Mouse (Mus musculus) lung, embryonic 14.5 days (tissue): ENCODE measurements around the gene Fhdc1. TPM values are rescaled to one million over a fixed set of nuclear protein-coding genes. Genes with fewer than 3 reads are reported as not detected.
A peak's percentile ranks its signal among the peaks of the same experiment; 100 is the strongest.

Experiments
- ATAC-seq: fragments of 200-750 bp; cut with Nextera tagmentation; 2 replicates; pipeline ENCODE4 v1.8.0; 2017; ENCODE audit warnings: mild to moderate bottlenecking, moderate TSS enrichment, moderate library complexity; ENCODE audit not compliant: insufficient read depth
- DNase-seq: peaks from one replicate; pipeline ENCODE4 v3.0.0-alpha.2; 2015
- H3K27ac ChIP-seq: fragments of 300-500 bp; sonication (generic); 2 replicates; pipeline ENCODE4 v1.5.1; 2014; ENCODE audit warnings: low read depth, mild to moderate bottlenecking, moderate library complexity
- H3K27me3 ChIP-seq: fragments of 300-500 bp; sonication (generic); 2 replicates; pipeline ENCODE4 v1.6.1; 2014; ENCODE audit warnings: low read length, control low read depth; ENCODE audit not compliant: insufficient read depth
- H3K36me3 ChIP-seq: fragments of 300-500 bp; sonication (generic); 2 replicates; pipeline ENCODE4 v1.6.1; 2014; ENCODE audit warnings: control low read depth; ENCODE audit not compliant: insufficient read depth
- H3K4me1 ChIP-seq: fragments of 300-500 bp; sonication (generic); 2 replicates; pipeline ENCODE4 v1.6.1; 2014; ENCODE audit warnings: antibody characterized with exemption, control low read depth; ENCODE audit not compliant: insufficient read depth
- H3K4me2 ChIP-seq: fragments of 300-500 bp; sonication (generic); 2 replicates; pipeline ENCODE4 v1.6.1; 2014; ENCODE audit warnings: mild to moderate bottlenecking
- H3K4me3 ChIP-seq: fragments of 300-500 bp; sonication (generic); 2 replicates; pipeline ENCODE4 v1.5.1; 2014; ENCODE audit warnings: low read depth, low read length
- H3K9ac ChIP-seq: fragments of 300-500 bp; sonication (generic); 2 replicates; pipeline ENCODE4 v1.6.1; 2014
- H3K9me3 ChIP-seq: fragments of 300-500 bp; sonication (generic); 2 replicates; pipeline ENCODE4 v1.6.1; 2016; ENCODE audit warnings: low read depth, low read length, control low read depth
- CTCF ChIP-seq: IDR thresholded peaks from 2 replicates; pipeline ENCODE4 v1.5.1; 2016; ENCODE audit warnings: antibody characterized with exemption, low read depth
- WGBS: fragments of 180-500 bp; shearing (Covaris S2); extraction: QIAGEN DNeasy Blood & Tissue Kit; methylation state at CpG from one replicate; pipeline ENCODE4 v1.1.7; 2014; 5-methylcytosine and 5-hydroxymethylcytosine counted together
- polyA plus RNA-seq: library from polyadenylated mRNA; unstranded; fragments of >200 nt; fragmentation: Nextera tagmentation; extraction: Ambion mirVana; gene quantifications from 2 replicates; pipeline ENCODE4 v1.2.1, GENCODE M21; 2014

Gene Fhdc1
- polyA plus RNA-seq, 1 experiment from 2014 or later, result 16.6 TPM

DNA sequence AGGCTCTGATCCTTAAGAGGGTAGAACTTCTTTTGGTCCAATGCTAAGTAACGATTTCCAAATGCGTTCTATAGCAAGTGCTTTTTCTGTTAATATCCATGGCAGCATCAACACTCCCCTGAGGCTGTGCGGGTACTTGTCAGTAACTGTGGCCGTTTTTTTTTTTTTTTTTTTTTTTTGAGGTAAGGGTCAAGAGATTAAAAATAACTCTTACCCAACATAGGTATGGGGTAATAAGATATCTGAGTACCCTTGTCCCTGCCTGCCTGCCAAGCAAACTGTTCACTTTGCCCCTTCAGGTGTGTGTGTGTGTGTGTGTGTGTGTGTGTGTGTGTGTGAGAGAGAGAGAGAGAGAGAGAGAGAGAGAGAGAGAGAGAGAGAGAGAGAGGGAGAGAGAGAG, 4.1 kb upstream of the Fhdc1 start:
- Histone ChIP-seq H3K4me2 (no peak overlapping the region), H3K9me3 (no peaks in the 10 kb centered on the region), H3K36me3 (no peaks in the 10 kb centered on the region), H3K9ac (no peak overlapping the region), H3K4me3 (no peak overlapping the region), H3K4me1 (no peaks in the 10 kb centered on the region; the same call in 1 of the 2 replicates), H3K27me3 (0 out of 2 replicates have a peak, but pooled peaks cover 2% of the 10 kb centered on the region), H3K27ac (no peak overlapping the region)
- DNase-seq (no peak), ATAC-seq (no peak)
- WGBS, result 67% methylated on average over 4 of the region's 4 CpGs
- no peak for TF ChIP-seq CTCF

GRCm38 (mm10) chr3:84482121-84482520, 1.9 kb upstream of the Fhdc1 start:
- H3K4me2 ChIP-seq, result no peak overlapping the region
- H3K9ac ChIP-seq, result no peak overlapping the region
- H3K27me3 ChIP-seq, result peaks cover 13% of the 10 kb centered on the region; the same call in 1 of the 2 replicates
- DNase-seq (no peak), ATAC-seq (no peak)
- no peak for TF ChIP-seq CTCF
- no peaks in the 10 kb centered on the region for H3K36me3 ChIP-seq
- H3K9me3 ChIP-seq, result no peaks in the 10 kb centered on the region
- H3K4me1 ChIP-seq, result peaks cover 5% of the 10 kb centered on the region; the same call in 1 of the 2 replicates
- H3K27ac ChIP-seq, result no peak overlapping the region
- WGBS, result 90% methylated on average over 6 of the region's 6 CpGs
- H3K4me3 ChIP-seq, result no peak overlapping the region

DNA sequence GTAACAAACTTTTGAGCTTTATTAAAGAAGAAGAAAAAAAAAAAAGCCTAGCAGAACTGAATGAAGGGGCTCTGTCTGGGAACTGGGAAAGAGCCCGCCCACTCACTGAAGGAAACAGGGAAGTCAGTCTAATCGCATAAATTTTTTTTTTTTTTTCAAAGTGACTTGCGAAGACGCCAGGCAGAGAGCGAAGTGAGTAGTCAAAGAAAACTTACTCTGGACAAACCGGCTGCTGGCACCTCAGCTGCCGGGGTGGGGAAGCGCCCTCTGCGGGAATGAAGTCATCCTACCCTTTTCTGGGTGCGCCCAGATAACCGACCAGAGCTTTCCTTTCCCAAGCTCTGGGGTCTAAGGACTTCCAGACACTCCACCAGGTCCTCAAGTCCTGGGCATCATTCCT, 875 bp upstream of the Fhdc1 start:
- WGBS, result 3% methylated on average over 11 of the region's 11 CpGs
- peak; percentile 64 for TF ChIP-seq CTCF
- ATAC-seq, result 0 out of 2 replicates have a peak, but pooled peaks have one; percentile 9
- DNase-seq, result peak; percentile 82
- H3K36me3 ChIP-seq, result no peaks in the 10 kb centered on the region
- H3K27me3 ChIP-seq, result peaks cover 13% of the 10 kb centered on the region; the same call in 1 of the 2 replicates
- H3K9ac ChIP-seq, result peak overlapping the region; percentile 72; the same call in 1 of the 2 replicates
- peak overlapping the region; percentile 64; the same call in 1 of the 2 replicates for H3K27ac ChIP-seq
- H3K4me3 ChIP-seq, result peak overlapping the region; percentile 67
- peak overlapping the region; percentile 99 for H3K4me2 ChIP-seq
- H3K9me3 ChIP-seq, result no peaks in the 10 kb centered on the region
- peaks cover 5% of the 10 kb centered on the region; the same call in 1 of the 2 replicates for H3K4me1 ChIP-seq

DNA sequence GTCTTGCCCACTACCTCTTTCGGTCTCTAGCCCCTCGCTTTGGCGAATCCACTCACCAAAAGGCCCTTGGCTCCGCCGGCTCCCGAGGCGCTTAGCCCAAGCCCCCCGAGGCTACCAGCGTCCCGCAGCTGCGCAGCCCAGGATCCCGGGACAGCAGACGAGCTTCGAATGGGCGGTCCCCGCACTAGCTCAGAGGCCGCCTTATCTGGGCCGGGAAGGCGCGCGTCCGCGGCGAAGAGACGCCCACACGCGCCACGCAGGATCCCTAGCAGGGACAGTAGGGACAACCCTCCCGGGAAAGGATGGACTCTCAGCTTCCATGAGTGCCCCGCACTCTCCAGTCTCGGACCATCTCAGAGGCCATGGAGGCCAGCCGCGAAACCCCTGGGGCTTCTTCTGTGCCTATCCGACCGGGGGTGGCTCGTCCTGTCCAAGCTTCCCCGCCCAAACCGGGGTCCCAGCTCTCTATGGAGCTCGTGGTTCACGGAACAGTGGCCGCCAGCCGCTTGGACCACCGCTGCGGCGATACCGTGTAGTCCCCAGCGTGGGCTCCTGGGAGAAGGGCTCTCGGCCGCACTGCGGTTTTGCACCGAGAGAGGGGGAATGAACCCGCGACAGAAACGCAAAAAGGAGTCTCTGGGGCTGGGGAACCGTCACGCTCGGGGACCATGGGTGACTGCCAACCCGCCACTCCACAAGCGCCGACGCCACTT, 780 bp downstream of the Fhdc1 start:
- H3K9me3 ChIP-seq, result no peaks in the 10 kb centered on the region
- peak; percentile 58 for ATAC-seq
- H3K4me1 ChIP-seq, result 0 out of 2 replicates have a peak, but pooled peaks cover 5% of the 10 kb centered on the region
- H3K4me2 ChIP-seq, result peak overlapping the region; percentile 99
- peaks cover 13% of the 10 kb centered on the region; the same call in 1 of the 2 replicates for H3K27me3 ChIP-seq
- peak overlapping the region; percentile 67 for H3K4me3 ChIP-seq
- under 1% methylated on average over 61 of the region's 61 CpGs for WGBS
- peak overlapping the region; percentile 64 for H3K27ac ChIP-seq
- no peak for TF ChIP-seq CTCF
- DNase-seq, result peak; percentile 75
- peak overlapping the region; percentile 72 for H3K9ac ChIP-seq
- no peaks in the 10 kb centered on the region for H3K36me3 ChIP-seq

DNA sequence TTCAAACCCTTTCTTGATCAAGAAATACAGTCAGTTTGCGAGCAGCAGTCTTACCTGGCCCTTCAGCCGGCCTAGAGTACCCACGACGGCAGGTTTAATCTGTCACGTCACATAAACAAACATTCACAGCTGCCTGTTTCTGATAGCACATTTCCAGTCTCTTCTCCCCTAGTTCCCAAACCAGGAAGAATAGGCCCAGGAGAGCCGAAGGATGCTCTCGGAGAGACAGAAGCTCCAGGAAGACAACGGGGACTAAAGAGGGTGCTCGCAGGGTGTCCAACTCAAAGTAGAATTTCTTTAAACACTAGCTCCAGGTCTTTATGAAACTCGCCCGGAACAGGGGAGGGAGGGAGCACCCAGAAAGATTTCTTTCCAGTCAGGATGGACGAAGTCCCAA, 1.3 kb downstream of the Fhdc1 start:
- no peak for ATAC-seq
- H3K27me3 ChIP-seq, result peaks cover 13% of the 10 kb centered on the region; the same call in 1 of the 2 replicates
- H3K4me1 ChIP-seq, result 0 out of 2 replicates have a peak, but pooled peaks cover 8% of the 10 kb centered on the region
- H3K9me3 ChIP-seq, result no peaks in the 10 kb centered on the region
- no peak for TF ChIP-seq CTCF
- no peak for DNase-seq
- peak overlapping the region; percentile 99 for H3K4me2 ChIP-seq
- H3K4me3 ChIP-seq, result peak overlapping the region; percentile 67
- peak overlapping the region; percentile 72 for H3K9ac ChIP-seq
- no peaks in the 10 kb centered on the region for H3K36me3 ChIP-seq
- WGBS, result 3% methylated on average over 12 of the region's 12 CpGs
- H3K27ac ChIP-seq, result peak overlapping the region; percentile 64; the same call in 1 of the 2 replicates

- no peaks in the 10 kb centered on the region for H3K36me3 ChIP-seq
- ATAC-seq, result no peak
- H3K4me2 ChIP-seq, result peak overlapping the region; percentile 99
- H3K27me3 ChIP-seq, result peaks cover 13% of the 10 kb centered on the region; the same call in 1 of the 2 replicates
- H3K9ac ChIP-seq, result peak overlapping the region; percentile 72
- H3K4me1 ChIP-seq, result peaks cover 14% of the 10 kb centered on the region; the same call in 1 of the 2 replicates
- H3K9me3 ChIP-seq, result no peaks in the 10 kb centered on the region
- 22% methylated on average over 7 of the region's 7 CpGs for WGBS
- no peak for DNase-seq
- H3K4me3 ChIP-seq, result peak overlapping the region; percentile 67
- TF ChIP-seq CTCF, result no peak
- H3K27ac ChIP-seq, result 0 out of 2 replicates have a peak overlapping the region, but pooled peaks have one; percentile 25
Observed at GRCm38 (mm10) chr3:84478195-84478594, 2.0 kb downstream of the Fhdc1 start.

DNA sequence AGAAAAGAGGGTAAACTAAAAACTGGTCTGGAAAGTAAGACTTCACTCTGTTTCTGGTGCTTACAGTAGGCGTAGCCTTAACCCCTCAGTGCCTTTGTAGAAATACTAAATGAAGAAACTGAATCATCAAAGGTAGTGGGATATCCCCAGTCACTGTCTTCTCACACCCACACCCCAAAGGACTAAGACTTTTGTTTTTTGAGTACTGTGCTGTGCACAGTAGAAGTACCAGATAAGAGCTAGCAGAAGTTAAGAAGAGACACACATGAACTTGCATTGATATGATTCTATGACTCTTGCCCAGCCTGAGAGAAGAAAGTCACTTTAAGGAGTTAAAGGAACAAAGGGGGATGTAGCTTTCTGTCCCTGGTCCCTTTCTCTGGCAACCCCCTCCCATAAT, 2.7 kb downstream of the Fhdc1 start:
- no peaks in the 10 kb centered on the region for H3K9me3 ChIP-seq
- ATAC-seq, result no peak
- H3K27ac ChIP-seq, result no peak overlapping the region
- no peak for DNase-seq
- H3K27me3 ChIP-seq, result peaks cover 13% of the 10 kb centered on the region; the same call in 1 of the 2 replicates
- peak overlapping the region; percentile 67; the same call in 1 of the 2 replicates for H3K4me3 ChIP-seq
- TF ChIP-seq CTCF, result no peak
- H3K4me2 ChIP-seq, result peak overlapping the region; percentile 99
- peaks cover 21% of the 10 kb centered on the region for H3K4me1 ChIP-seq
- H3K9ac ChIP-seq, result no peak overlapping the region
- WGBS, result 88% methylated on average over 1 of the region's 1 CpGs
- no peaks in the 10 kb centered on the region for H3K36me3 ChIP-seq
